Mouse (Mus musculus) cerebellum, adult 2 months (tissue): ENCODE data around the gene Slc30a5.

Source experiments
- CTCF ChIP-seq: fragments of 200-500 bp; IDR thresholded peaks from 2 replicates; pipeline ENCODE4 v1.5.1; 2011; ENCODE audit warnings: low read depth, mild to moderate bottlenecking, control low read depth, low read length, moderate library complexity, borderline replicate concordance; ENCODE audit not compliant: insufficient read depth
- POLR2A ChIP-seq: fragments of 200-500 bp; IDR thresholded peaks from 2 replicates; pipeline ENCODE4 v1.6.1; 2011; ENCODE audit warnings: low read length, control low read depth, borderline replicate concordance; ENCODE audit not compliant: insufficient read depth

DNA sequence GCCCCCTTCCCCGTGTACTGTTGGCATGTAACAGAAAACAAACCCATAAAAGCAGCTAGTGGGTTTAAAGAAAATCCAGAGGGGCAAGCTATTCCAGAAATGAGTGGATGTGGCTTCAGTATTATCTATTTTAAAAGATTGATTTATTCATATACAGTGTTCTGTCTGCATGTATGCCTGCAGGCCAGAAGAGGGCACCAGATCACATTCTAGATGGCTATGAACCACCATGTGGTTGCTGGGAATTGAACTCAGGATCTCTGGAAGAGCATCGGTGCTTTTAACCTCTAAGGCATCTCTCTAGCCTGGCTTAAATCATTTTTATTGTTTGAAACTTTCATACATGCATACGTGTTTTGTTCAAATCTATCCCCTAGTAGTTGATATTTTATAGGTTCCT lies 19.9 kb upstream of the Slc30a5 start:
- TF ChIP-seq POLR2A (no peak), CTCF (no peak)
